ENCODE assay signal across 29 mouse cellular contexts in the genomic region with DNA sequence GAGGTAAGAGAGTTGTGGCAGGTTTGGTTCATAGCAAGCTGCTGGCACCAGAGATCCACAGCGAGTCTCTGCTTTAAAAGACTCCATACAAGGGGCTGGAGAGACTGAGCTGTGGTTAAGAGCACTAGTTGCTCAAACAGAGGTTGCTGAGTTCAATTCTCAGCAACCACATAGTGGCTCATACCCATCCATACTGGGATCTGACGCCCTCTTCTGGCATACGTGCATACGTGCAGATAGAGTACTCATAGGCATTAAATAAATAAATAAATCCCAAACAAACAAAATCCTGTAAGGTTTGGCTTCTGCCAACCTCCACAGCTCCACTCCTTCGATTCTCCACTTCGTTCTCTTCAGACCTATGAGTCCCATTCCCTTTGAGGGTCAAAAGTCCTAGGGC. TPM values are rescaled to one million over a fixed set of nuclear protein-coding genes. Genes with fewer than 3 reads are reported as not detected.
"Had no signal": no experiment of that assay in that cellular context is flagged by ENCODE, and none has a peak within 500 bp of the region (broad histone marks: within the 10 kb centered on the region; RNA-seq: fewer than 3 reads in every experiment).

No protein-coding gene starts in this region.

- H3K27ac ChIP-seq: kidney, embryonic 15.5 days; left cerebral cortex, adult 2 months; limb, embryonic 12.5 days; limb, embryonic 15.5 days; liver, embryonic 12.5 days; midbrain, embryonic 10.5 days; midbrain, embryonic 13.5 days; neural tube, embryonic 13.5 days; stomach, embryonic 15.5 days had no signal

- H3K27me3 ChIP-seq: kidney, embryonic 15.5 days; limb, embryonic 12.5 days; limb, embryonic 15.5 days; neural tube, embryonic 13.5 days; stomach, embryonic 15.5 days had no signal

- H3K9ac ChIP-seq: kidney, embryonic 15.5 days; limb, embryonic 12.5 days; limb, embryonic 15.5 days; liver, embryonic 12.5 days; midbrain, embryonic 13.5 days; stomach, embryonic 15.5 days had no signal

- H3K9me3 ChIP-seq: limb, embryonic 12.5 days; limb, embryonic 15.5 days; liver, embryonic 12.5 days; midbrain, embryonic 10.5 days; midbrain, embryonic 13.5 days; neural tube, embryonic 13.5 days; stomach, embryonic 15.5 days had no signal

- H3K36me3 ChIP-seq: kidney, embryonic 15.5 days; limb, embryonic 12.5 days; limb, embryonic 15.5 days; liver, embryonic 12.5 days; midbrain, embryonic 10.5 days; midbrain, embryonic 13.5 days; neural tube, embryonic 13.5 days; stomach, embryonic 15.5 days had no signal

- ATAC-seq: liver, embryonic 12.5 days had no signal

- DNase-seq: kidney, adult 11 months; kidney, adult 8-10 months; kidney, postnatal 10 days; kidney, postnatal 36 days; layer of hippocampus, postnatal 36 days; left cerebral cortex, postnatal 4 days; lung, adult 2 months; lung, postnatal 14 days; lung, postnatal 4 days; thymus, adult 18-20 months; thymus, postnatal 36 days had no signal

- H3K4me2 ChIP-seq: kidney, embryonic 15.5 days; limb, embryonic 15.5 days; liver, embryonic 12.5 days had no signal

- H3K4me3 ChIP-seq: kidney, embryonic 15.5 days; left cerebral cortex, adult 2 months; limb, embryonic 12.5 days; limb, embryonic 15.5 days; liver, embryonic 12.5 days; stomach, embryonic 15.5 days had no signal

- H3K4me1 ChIP-seq: liver, embryonic 12.5 days; stomach, embryonic 15.5 days had no signal

RNA-seq across cellular contexts. Expression of a gene that starts 4.0 kb away (rescaled TPM):
- polyA plus RNA-seq: limb, embryonic 12.5 days; liver, embryonic 12.5 days; liver, embryonic 16.5 days had no signal

RNA-seq across cellular contexts. Expression of a gene that starts 36.8 kb away (rescaled TPM):
- total RNA-seq: layer of hippocampus, adult 8-10 months; layer of hippocampus, postnatal 10 days; layer of hippocampus, postnatal 36 days; left cerebral cortex, adult 2 months; left cerebral cortex, postnatal 14 days; left cerebral cortex, postnatal 4 days; megakaryocyte progenitor cell, adult 5-6 weeks; neutrophil, adult 5-6 weeks had no signal
- polyA plus RNA-seq: kidney, embryonic 15.5 days; limb, embryonic 12.5 days; limb, embryonic 15.5 days; liver, embryonic 12.5 days; liver, embryonic 16.5 days; lung, adult 2 months; lung, embryonic 16.5 days; midbrain, embryonic 10.5 days; midbrain, embryonic 13.5 days; neural tube, embryonic 13.5 days; small intestine, adult 2 months; stomach, embryonic 15.5 days; urinary bladder, adult 2 months had no signal
